Mouse (Mus musculus) hindbrain, embryonic 11.5 days (tissue): ENCODE results near the gene Ankrd2. TPM values are rescaled to one million over a fixed set of nuclear protein-coding genes. Genes with fewer than 3 reads are reported as not detected.
"Not testable (repeated sequence)": the region's sequence is repeated elsewhere in the genome, so short reads cannot be mapped to it uniquely, and the experiment has no call there.

Source experiments
- ATAC-seq: fragments of 200-750 bp; cut with Nextera tagmentation; 2 replicates; pipeline ENCODE4 v1.8.0; 2017; ENCODE audit warnings: mild to moderate bottlenecking, moderate TSS enrichment, moderate library complexity; ENCODE audit not compliant: low FRiP score
- DNase-seq: peaks from one replicate; pipeline ENCODE4 v3.0.0-alpha.2; 2015; ENCODE audit warnings: low spot score
- H3K27ac ChIP-seq: fragments of 300-500 bp; sonication (generic); 2 replicates; pipeline ENCODE4 v1.5.1; 2014; ENCODE audit warnings: mild to moderate bottlenecking, low read depth, low read length
- H3K27me3 ChIP-seq: fragments of 300-500 bp; sonication (generic); 2 replicates; pipeline ENCODE4 v1.6.1; 2014; ENCODE audit warnings: mild to moderate bottlenecking, low read length, moderate library complexity, mixed read lengths; ENCODE audit not compliant: control insufficient read depth, insufficient read depth
- H3K36me3 ChIP-seq: fragments of 300-500 bp; sonication (generic); 2 replicates; pipeline ENCODE4 v1.6.1; 2014; ENCODE audit warnings: mild to moderate bottlenecking, low read length, moderate library complexity, mixed read lengths; ENCODE audit not compliant: control insufficient read depth, insufficient read depth
- H3K4me1 ChIP-seq: fragments of 300-500 bp; sonication (generic); replicated peaks from 2 replicates; pipeline ENCODE4 v1.6.1; 2014; ENCODE audit warnings: low read length, mixed read lengths; ENCODE audit not compliant: control insufficient read depth, insufficient read depth
- H3K4me2 ChIP-seq: fragments of 300-500 bp; sonication (generic); replicated peaks from 2 replicates; pipeline ENCODE4 v1.6.1; 2014; ENCODE audit warnings: mild to moderate bottlenecking, low read depth, low read length
- H3K4me3 ChIP-seq: fragments of 300-500 bp; sonication (generic); 2 replicates; pipeline ENCODE4 v1.5.1; 2014; ENCODE audit warnings: low read depth, low read length
- H3K9ac ChIP-seq: fragments of 300-500 bp; sonication (generic); 2 replicates; pipeline ENCODE4 v1.6.1; 2014; ENCODE audit warnings: low read depth, low read length
- H3K9me3 ChIP-seq: fragments of 300-500 bp; sonication (generic); 2 replicates; pipeline ENCODE4 v1.6.1; 2016; ENCODE audit warnings: low read length; ENCODE audit not compliant: control insufficient read depth
- WGBS: fragments of 180-500 bp; shearing (Covaris S2); extraction: QIAGEN DNeasy Blood & Tissue Kit; methylation state at CpG from one replicate; pipeline ENCODE4 v1.1.7; 2014; 5-methylcytosine and 5-hydroxymethylcytosine counted together
- polyA plus RNA-seq: library from polyadenylated mRNA; unstranded; fragments of >200 nt; fragmentation: Nextera tagmentation; extraction: Ambion mirVana; gene quantifications from 2 replicates; pipeline ENCODE4 v1.2.1, GENCODE M21; 2014

Gene Ankrd2
- polyA plus RNA-seq, 1 experiment from 2014 or later: not detected

DNA sequence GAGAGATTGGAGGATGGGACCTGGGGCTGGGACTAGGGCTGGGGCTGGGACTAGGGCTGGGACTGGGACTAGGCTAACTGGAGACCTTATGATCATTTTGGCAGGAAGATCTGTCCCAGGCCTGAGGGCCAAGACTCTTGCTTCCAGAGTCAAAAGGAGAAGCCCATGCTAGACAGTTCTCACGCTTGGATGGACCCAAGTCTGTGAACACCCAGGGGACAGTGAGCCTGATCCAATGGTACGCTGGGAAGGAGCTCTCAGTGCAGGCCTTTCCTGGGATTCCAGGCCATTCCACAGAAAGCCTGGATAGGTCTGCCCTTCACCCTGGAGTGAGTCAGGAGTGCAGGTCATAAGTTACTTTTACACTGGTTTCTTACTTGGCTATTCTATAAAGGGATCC is 39.3 kb downstream of the Ankrd2 start:
- Histone ChIP-seq H3K4me1 (no peaks in the 10 kb centered on the region), H3K9ac (no peak overlapping the region), H3K27me3 (no peaks in the 10 kb centered on the region; the same call in 1 of the 2 replicates), H3K9me3 (no peaks in the 10 kb centered on the region), H3K36me3 (peaks cover 5% of the 10 kb centered on the region; the same call in 1 of the 2 replicates), H3K27ac (no peak overlapping the region), H3K4me2 (no peak overlapping the region), H3K4me3 (no peak overlapping the region)
- 83% methylated on average over 2 of the region's 2 CpGs for WGBS
- DNase-seq (no peak), ATAC-seq (no peak)

DNA sequence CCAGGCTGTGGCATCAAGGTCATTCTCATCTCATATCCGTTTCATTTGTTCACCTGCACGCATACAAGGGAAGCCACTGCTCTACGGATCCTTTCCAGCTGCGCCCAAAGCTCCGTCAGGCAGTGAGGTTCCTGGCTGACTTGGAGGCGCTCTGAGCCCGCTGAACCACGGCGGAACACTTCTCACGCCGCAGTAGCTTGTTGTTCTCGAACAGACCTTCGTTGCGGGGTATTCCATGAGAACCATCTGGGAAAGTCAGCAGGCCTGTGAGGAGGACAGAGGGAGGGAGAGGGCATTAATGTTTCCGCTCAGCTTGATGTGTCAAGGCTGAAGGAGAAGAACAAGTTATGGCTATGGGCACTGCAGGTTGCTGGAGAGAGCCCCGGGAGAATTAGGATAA is 40.2 kb downstream of the Ankrd2 start:
- Histone ChIP-seq H3K27me3 (no peaks in the 10 kb centered on the region; the same call in 1 of the 2 replicates), H3K27ac (no peak overlapping the region), H3K4me2 (no peak overlapping the region), H3K4me1 (no peaks in the 10 kb centered on the region), H3K9ac (no peak overlapping the region), H3K36me3 (peaks cover 5% of the 10 kb centered on the region; the same call in 1 of the 2 replicates), H3K4me3 (no peak overlapping the region), H3K9me3 (no peaks in the 10 kb centered on the region)
- DNase-seq: no peak
- WGBS: 91% methylated on average over 16 of the region's 16 CpGs
- no peak for ATAC-seq

GRCm38 (mm10) chr19:42078566-42078965 is 42.8 kb downstream of the Ankrd2 start:
- Histone ChIP-seq H3K4me2 (no peak overlapping the region), H3K4me1 (no peaks in the 10 kb centered on the region), H3K4me3 (no peak overlapping the region), H3K9me3 (no peaks in the 10 kb centered on the region), H3K27me3 (no peaks in the 10 kb centered on the region), H3K9ac (no peak overlapping the region), H3K36me3 (peaks cover 5% of the 10 kb centered on the region; the same call in 1 of the 2 replicates), H3K27ac (no peak overlapping the region)
- 96% methylated on average over 8 of the region's 8 CpGs for WGBS
- no peak for DNase-seq
- ATAC-seq: no peak

GRCm38 (mm10) chr19:42079006-42079405 is 43.2 kb downstream of the Ankrd2 start:
- no peak for ATAC-seq
- Histone ChIP-seq H3K9me3 (no peaks in the 10 kb centered on the region), H3K27ac (no peak overlapping the region), H3K4me2 (no peak overlapping the region), H3K9ac (no peak overlapping the region), H3K4me1 (no peaks in the 10 kb centered on the region), H3K36me3 (peaks cover 5% of the 10 kb centered on the region; the same call in 1 of the 2 replicates), H3K27me3 (no peaks in the 10 kb centered on the region), H3K4me3 (no peak overlapping the region)
- no peak for DNase-seq
- 96% methylated on average over 12 of the region's 12 CpGs for WGBS

- no peak overlapping the region for H3K4me3 ChIP-seq
- no peak overlapping the region for H3K9ac ChIP-seq
- H3K9me3 ChIP-seq: no peaks in the 10 kb centered on the region
- no peak for DNase-seq
- no peak overlapping the region for H3K27ac ChIP-seq
- H3K27me3 ChIP-seq: no peaks in the 10 kb centered on the region
- H3K4me2 ChIP-seq: no peak overlapping the region
- peaks cover 5% of the 10 kb centered on the region; the same call in 1 of the 2 replicates for H3K36me3 ChIP-seq
- H3K4me1 ChIP-seq: no peaks in the 10 kb centered on the region
- ATAC-seq: no peak
- WGBS: 82% methylated on average over 5 of the region's 5 CpGs
Observed at GRCm38 (mm10) chr19:42079950-42080349, 44.1 kb downstream of the Ankrd2 start.

DNA sequence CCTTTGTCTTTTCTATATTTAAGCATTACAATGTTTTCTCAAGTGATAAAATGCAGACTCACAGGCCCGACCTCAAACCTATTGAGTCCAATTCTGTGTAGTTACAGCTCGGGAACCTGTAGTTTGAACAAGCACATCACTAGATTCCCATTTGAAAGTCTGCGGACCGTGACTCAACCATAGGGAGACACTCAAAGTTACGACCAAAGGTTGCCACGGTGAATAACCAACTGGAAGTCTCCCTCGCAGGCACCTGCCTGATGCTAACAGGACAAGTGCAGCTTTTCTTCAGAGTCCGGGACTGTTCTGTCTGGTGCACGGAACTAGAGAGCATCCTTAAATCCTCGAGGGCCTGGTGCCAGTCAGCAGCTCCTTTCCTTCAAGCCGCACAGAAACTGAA is 44.7 kb downstream of the Ankrd2 start:
- DNase-seq (no peak), ATAC-seq (no peak)
- Histone ChIP-seq H3K4me1 (no peaks in the 10 kb centered on the region), H3K36me3 (peaks cover 3% of the 10 kb centered on the region; the same call in 1 of the 2 replicates), H3K9ac (no peak overlapping the region), H3K4me3 (no peak overlapping the region), H3K9me3 (no peaks in the 10 kb centered on the region), H3K27me3 (no peaks in the 10 kb centered on the region), H3K4me2 (no peak overlapping the region), H3K27ac (no peak overlapping the region)
- WGBS: 83% methylated on average over 11 of the region's 11 CpGs

DNA sequence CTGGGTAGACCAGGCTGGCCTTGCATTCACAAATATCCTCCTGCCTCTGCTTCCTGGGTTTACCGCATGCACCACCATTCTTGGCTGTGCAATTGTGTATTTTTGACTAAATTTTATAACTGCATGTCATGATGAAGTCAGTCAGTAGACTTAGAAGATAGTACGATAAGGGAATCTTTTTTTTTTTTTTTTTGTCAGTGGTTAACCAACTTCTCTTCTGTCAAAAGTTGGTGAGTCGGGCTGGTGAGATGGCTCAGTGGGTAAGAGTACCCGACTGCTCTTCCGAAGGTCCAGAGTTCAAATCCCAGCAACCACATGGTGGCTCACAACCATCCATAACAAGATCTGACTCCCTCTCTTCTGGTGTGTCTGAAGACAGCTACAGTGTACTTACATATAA is 45.8 kb downstream of the Ankrd2 start:
- ATAC-seq, H3K27ac ChIP-seq, H3K27me3 ChIP-seq, DNase-seq, H3K36me3 ChIP-seq, H3K9ac ChIP-seq, H3K4me2 ChIP-seq, H3K4me3 ChIP-seq, H3K9me3 ChIP-seq, H3K4me1 ChIP-seq: not testable (repeated sequence)
- 96% methylated on average over 5 of the region's 5 CpGs for WGBS

GRCm38 (mm10) chr19:42085690-42086089 is 49.9 kb downstream of the Ankrd2 start:
- ATAC-seq (no peak), DNase-seq (no peak)
- Histone ChIP-seq H3K4me3 (peak overlapping the region; percentile 75), H3K27me3 (no peaks in the 10 kb centered on the region), H3K36me3 (no peaks in the 10 kb centered on the region), H3K4me1 (peaks cover 5% of the 10 kb centered on the region; the same call in 1 of the 2 replicates), H3K27ac (peak overlapping the region; percentile 58; the same call in 1 of the 2 replicates), H3K4me2 (peak overlapping the region; percentile 86), H3K9me3 (no peaks in the 10 kb centered on the region), H3K9ac (peak overlapping the region; percentile 78)
- WGBS: 8% methylated on average over 10 of the region's 10 CpGs

DNA sequence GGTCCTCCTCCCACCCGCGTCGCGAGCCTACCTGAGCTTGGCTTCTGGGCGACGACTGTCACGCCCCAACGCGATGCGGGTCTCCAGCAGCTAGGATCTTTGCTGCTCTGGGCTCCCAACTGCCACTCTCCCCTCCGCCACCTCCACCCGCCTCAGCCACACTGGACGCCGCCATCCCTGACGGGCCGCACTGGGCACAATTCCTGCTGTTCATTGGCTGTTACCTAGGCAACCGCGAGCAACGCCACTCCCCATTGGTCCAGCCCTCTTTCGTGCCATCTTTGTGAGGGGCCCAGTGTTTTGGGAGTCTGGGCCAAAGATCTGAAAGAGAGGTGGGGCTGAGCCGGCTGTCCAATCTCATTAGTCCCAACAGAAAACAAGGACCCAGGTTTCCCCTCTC is 50.4 kb downstream of the Ankrd2 start, which contains the start of gene Morn4:
TSS of gene Morn4 (minus strand) at position 192 of the 400 bp plus-strand sequence.
- WGBS: under 1% methylated on average over 21 of the region's 21 CpGs
- DNase-seq: peak; percentile 95

More for the DNA sequence above, 50.4 kb downstream of the Ankrd2 start, which contains the start of gene Morn4:
- H3K36me3 ChIP-seq: no peaks in the 10 kb centered on the region
- peak within 1 kb of the TSS; percentile 75 for H3K4me3 ChIP-seq
- H3K9ac ChIP-seq: peak within 1 kb of the TSS; percentile 78
- H3K4me1 ChIP-seq: peaks cover 5% of the 10 kb centered on the region; the same call in 1 of the 2 replicates
- no peaks in the 10 kb centered on the region for H3K27me3 ChIP-seq
- H3K27ac ChIP-seq: peak within 1 kb of the TSS; percentile 58
- H3K4me2 ChIP-seq: peak within 1 kb of the TSS; percentile 86
- peak; percentile 82 for ATAC-seq
- no peaks in the 10 kb centered on the region for H3K9me3 ChIP-seq
